Mouse (Mus musculus) hematopoietic multipotent progenitor cell, adult 10-12 weeks (in vitro differentiated cells): ENCODE measurements around the gene Polm. TPM values are rescaled to one million over a fixed set of nuclear protein-coding genes. Genes with fewer than 3 reads are reported as not detected.

Experiments
- polyA plus RNA-seq: library from polyadenylated mRNA; stranded (reverse); fragments of >175 nt; gene quantifications from 2 replicates; pipeline ENCODE4 v1.2.3, GENCODE M21; 2012; ENCODE audit warnings: low replicate concordance

Polm gene
- polyA plus RNA-seq: 50.1 and 80.9 TPM in 2 replicates

GRCm38 (mm10) chr11:5837251-5838246 is at the start of gene Polm:
Gene Polm (minus strand): TSS chr11:5838016.

GRCm38 (mm10) chr11:5877921-5878526 is 40.2 kb upstream of the Polm start, which contains the start of gene Pold2:
Gene Pold2 (minus strand): TSS chr11:5878292.

GRCm38 (mm10) chr11:5861678-5862393 is 24.0 kb upstream of the Polm start, which contains the start of gene Aebp1:
Gene Aebp1 (plus strand): TSS chr11:5861947.

GRCm38 (mm10) chr11:5803551-5803981 is 34.2 kb downstream of the Polm start, which contains the start of gene Pgam2:
Gene Pgam2 (minus strand): TSS chr11:5803733.

GRCm38 (mm10) chr11:5788056-5789014 is 49.5 kb downstream of the Polm start, which contains the start of gene Dbnl:
Gene Dbnl (plus strand): TSS chr11:5788488.

Other genes starting within 250 kb of the Polm start
- 89.1 and 159 TPM in 2 replicates for gene Mrps24, start 122.3 kb downstream of the Polm start, polyA plus RNA-seq
- 9.2 and 10.9 TPM in 2 replicates for gene Urgcp, start 75.6 kb downstream of the Polm start, polyA plus RNA-seq
- 195 and 215 TPM in 2 replicates for gene Dbnl, start 49.5 kb downstream of the Polm start, polyA plus RNA-seq
- gene Pgam2, start 34.3 kb downstream of the Polm start, polyA plus RNA-seq: 0.44 TPM in 1 of 2 replicates, not detected in the other
- 0.48 and 0.84 TPM in 2 replicates for gene Aebp1, start 23.9 kb upstream of the Polm start, polyA plus RNA-seq
- 215 and 262 TPM in 2 replicates for gene Pold2, start 40.3 kb upstream of the Polm start, polyA plus RNA-seq
- gene Myl7, start 60.8 kb upstream of the Polm start, polyA plus RNA-seq: not detected in 2 replicates
- not detected in 2 replicates for gene Gck, start 112.1 kb upstream of the Polm start, polyA plus RNA-seq
- gene Ykt6, start 117.7 kb upstream of the Polm start, polyA plus RNA-seq: 9.0 and 10.0 TPM in 2 replicates
- 0.30 and 0.88 TPM in 2 replicates for gene Camk2b, start 228.3 kb upstream of the Polm start, polyA plus RNA-seq